Mouse (Mus musculus) midbrain, embryonic 15.5 days (tissue): Measurements from ENCODE around the gene Caskin1. TPM values are rescaled to one million over a fixed set of nuclear protein-coding genes. Genes with fewer than 3 reads are reported as not detected.

Experiments used
- ATAC-seq: fragments of 200-750 bp; cut with Nextera tagmentation; replicated peaks from 2 replicates; pipeline ENCODE4 v1.8.0; 2017; ENCODE audit warnings: moderate TSS enrichment
- H3K27ac ChIP-seq: fragments of 300-500 bp; sonication (generic); 2 replicates; pipeline ENCODE4 v1.5.1; 2015; ENCODE audit warnings: mild to moderate bottlenecking, inconsistent platforms
- H3K27me3 ChIP-seq: fragments of 300-500 bp; sonication (generic); replicated peaks from 2 replicates; pipeline ENCODE4 v1.6.1; 2015; ENCODE audit warnings: inconsistent platforms
- H3K36me3 ChIP-seq: fragments of 300-500 bp; sonication (generic); replicated peaks from 2 replicates; pipeline ENCODE4 v1.6.1; 2015; ENCODE audit warnings: inconsistent platforms
- H3K4me1 ChIP-seq: fragments of 300-500 bp; sonication (generic); 2 replicates; pipeline ENCODE4 v1.6.1; 2015; ENCODE audit warnings: inconsistent platforms
- H3K4me2 ChIP-seq: fragments of 300-500 bp; sonication (generic); 2 replicates; pipeline ENCODE4 v1.6.1; 2015; ENCODE audit warnings: inconsistent platforms, mild to moderate bottlenecking, moderate library complexity
- H3K4me3 ChIP-seq: fragments of 300-500 bp; sonication (generic); 2 replicates; pipeline ENCODE4 v1.5.1; 2015; ENCODE audit warnings: mild to moderate bottlenecking, inconsistent platforms
- H3K9ac ChIP-seq: fragments of 300-500 bp; sonication (generic); 2 replicates; pipeline ENCODE4 v1.6.1; 2015; ENCODE audit warnings: mild to moderate bottlenecking, inconsistent platforms
- H3K9me3 ChIP-seq: fragments of 300-500 bp; sonication (generic); 2 replicates; pipeline ENCODE4 v1.6.1; 2016; ENCODE audit warnings: inconsistent platforms
- WGBS: fragments of 180-500 bp; shearing (Covaris S2); methylation state at CpG from one replicate; pipeline ENCODE4 v1.1.7; 2015; ENCODE audit warnings: mixed read lengths; 5-methylcytosine and 5-hydroxymethylcytosine counted together
- polyA plus RNA-seq: library from polyadenylated mRNA; unstranded; fragments of >200 nt; fragmentation: Nextera tagmentation; extraction: Ambion mirVana; gene quantifications from 2 replicates; pipeline ENCODE4 v1.2.1, GENCODE M21; 2015

Caskin1 gene
- polyA plus RNA-seq, 1 experiment from 2014 or later: 52.9 TPM

- 36% methylated on average over 9 of the region's 9 CpGs for WGBS
- no peak for ATAC-seq
- H3K36me3 ChIP-seq: no peaks in the 10 kb centered on the region
- no peak overlapping the region for H3K9ac ChIP-seq
- H3K27me3 ChIP-seq: 0 out of 2 replicates have a peak, but pooled peaks cover 6% of the 10 kb centered on the region
- H3K4me2 ChIP-seq: peak overlapping the region; percentile 87
- no peak overlapping the region for H3K4me3 ChIP-seq
- no peak overlapping the region for H3K27ac ChIP-seq
- no peaks in the 10 kb centered on the region for H3K9me3 ChIP-seq
- H3K4me1 ChIP-seq: peaks cover 37% of the 10 kb centered on the region
These were observed 60.0 kb downstream of the Caskin1 start for GRCm38 (mm10) chr17:24548435-24548834.

- H3K9me3 ChIP-seq: no peaks in the 10 kb centered on the region
- H3K4me2 ChIP-seq: peak overlapping the region; percentile 87
- H3K4me3 ChIP-seq: peak overlapping the region; percentile 91
- H3K27me3 ChIP-seq: 0 out of 2 replicates have a peak, but pooled peaks cover 6% of the 10 kb centered on the region
- H3K4me1 ChIP-seq: peaks cover 37% of the 10 kb centered on the region
- ATAC-seq: peak; percentile 49; the same call in 1 of the 2 replicates
- H3K36me3 ChIP-seq: no peaks in the 10 kb centered on the region
- H3K9ac ChIP-seq: peak overlapping the region; percentile 35
- 5% methylated on average over 23 of the region's 23 CpGs for WGBS
- H3K27ac ChIP-seq: peak overlapping the region; percentile 89
These were observed 60.7 kb downstream of the Caskin1 start for GRCm38 (mm10) chr17:24548921-24549617.

GRCm38 (mm10) chr17:24549618-24550415 is 61.4 kb downstream of the Caskin1 start, which contains the start of gene Pkd1:
Pkd1 (plus strand) TSS chr17:24549834.
- H3K9ac ChIP-seq: peak within 1 kb of the TSS; percentile 83
- no peaks in the 10 kb centered on the region for H3K36me3 ChIP-seq
- H3K27me3 ChIP-seq: 0 out of 2 replicates have a peak, but pooled peaks cover 6% of the 10 kb centered on the region
- H3K4me1 ChIP-seq: peaks cover 35% of the 10 kb centered on the region
- under 1% methylated on average over 71 of the region's 72 CpGs for WGBS
- peak within 1 kb of the TSS; percentile 91 for H3K4me3 ChIP-seq
- no peaks in the 10 kb centered on the region for H3K9me3 ChIP-seq
- H3K4me2 ChIP-seq: peak within 1 kb of the TSS; percentile 87
- H3K27ac ChIP-seq: peak within 1 kb of the TSS; percentile 89
- ATAC-seq: peak; percentile 95

- no peaks in the 10 kb centered on the region for H3K9me3 ChIP-seq
- H3K36me3 ChIP-seq: no peaks in the 10 kb centered on the region
- under 1% methylated on average over 44 of the region's 44 CpGs for WGBS
- ATAC-seq: peak; percentile 85
- H3K4me1 ChIP-seq: peaks cover 34% of the 10 kb centered on the region
- H3K9ac ChIP-seq: peak overlapping the region; percentile 83
- H3K27me3 ChIP-seq: 0 out of 2 replicates have a peak, but pooled peaks cover 6% of the 10 kb centered on the region
- H3K4me3 ChIP-seq: peak overlapping the region; percentile 91
- H3K4me2 ChIP-seq: peak overlapping the region; percentile 87
- peak overlapping the region; percentile 89 for H3K27ac ChIP-seq
These were observed 62.1 kb downstream of the Caskin1 start for GRCm38 (mm10) chr17:24550416-24551049.

GRCm38 (mm10) chr17:24551050-24551444 is 62.6 kb downstream of the Caskin1 start:
- Histone ChIP-seq H3K4me2 (peak overlapping the region; percentile 87), H3K27ac (peak overlapping the region; percentile 89), H3K9ac (peak overlapping the region; percentile 83), H3K36me3 (no peaks in the 10 kb centered on the region), H3K4me1 (peaks cover 34% of the 10 kb centered on the region), H3K9me3 (no peaks in the 10 kb centered on the region), H3K27me3 (0 out of 2 replicates have a peak, but pooled peaks cover 6% of the 10 kb centered on the region), H3K4me3 (peak overlapping the region; percentile 91)
- no peak for ATAC-seq
- WGBS: 49% methylated on average over 3 of the region's 3 CpGs

GRCm38 (mm10) chr17:24557091-24557490 is 68.7 kb downstream of the Caskin1 start:
- H3K27ac ChIP-seq: no peak overlapping the region
- H3K4me1 ChIP-seq: peaks cover 32% of the 10 kb centered on the region
- WGBS: 96% methylated on average over 7 of the region's 7 CpGs
- no peak overlapping the region for H3K4me2 ChIP-seq
- ATAC-seq: no peak
- H3K9ac ChIP-seq: no peak overlapping the region
- H3K36me3 ChIP-seq: no peaks in the 10 kb centered on the region
- H3K4me3 ChIP-seq: no peak overlapping the region
- H3K9me3 ChIP-seq: no peaks in the 10 kb centered on the region
- H3K27me3 ChIP-seq: no peaks in the 10 kb centered on the region

Other genes starting within 250 kb of the Caskin1 start
- gene Ccnf, start 237.1 kb upstream of the Caskin1 start, polyA plus RNA-seq: 13.9 and 15.1 TPM in 2 replicates
- gene Abca17, start 137.5 kb upstream of the Caskin1 start, polyA plus RNA-seq: 0.41 and 0.65 TPM in 2 replicates
- gene Abca3, start 136.7 kb upstream of the Caskin1 start, polyA plus RNA-seq: 32.4 and 34.6 TPM in 2 replicates
- gene Rnps1, start 74.0 kb upstream of the Caskin1 start, polyA plus RNA-seq: 364 and 368 TPM in 2 replicates
- gene Eci1, start 62.0 kb upstream of the Caskin1 start, polyA plus RNA-seq: 35.4 and 36.4 TPM in 2 replicates
- 7.3 and 9.6 TPM in 2 replicates for gene Dnase1l2, start 45.5 kb upstream of the Caskin1 start, polyA plus RNA-seq
- gene E4f1, start 18.3 kb upstream of the Caskin1 start, polyA plus RNA-seq: 53.1 and 55.6 TPM in 2 replicates
- 63.7 and 67.1 TPM in 2 replicates for gene Pgp, start 18.2 kb upstream of the Caskin1 start, polyA plus RNA-seq
- gene Bricd5, start 14.7 kb upstream of the Caskin1 start, polyA plus RNA-seq: 0.23 and 0.28 TPM in 2 replicates
- gene Mlst8, start 9.5 kb upstream of the Caskin1 start, polyA plus RNA-seq: 40.6 and 43.7 TPM in 2 replicates
- gene Traf7, start 39.3 kb downstream of the Caskin1 start, polyA plus RNA-seq: 108 and 112 TPM in 2 replicates
- gene Rab26, start 45.6 kb downstream of the Caskin1 start, polyA plus RNA-seq: 8.4 and 8.8 TPM in 2 replicates
- 29.0 and 29.8 TPM in 2 replicates for gene Pkd1, start 61.2 kb downstream of the Caskin1 start, polyA plus RNA-seq
- gene Tsc2, start 144.0 kb downstream of the Caskin1 start, polyA plus RNA-seq: 83.8 and 89.6 TPM in 2 replicates
- 10.0 and 11.0 TPM in 2 replicates for gene Nthl1, start 144.1 kb downstream of the Caskin1 start, polyA plus RNA-seq
- 45.3 and 52.6 TPM in 2 replicates for gene Slc9a3r2, start 161.7 kb downstream of the Caskin1 start, polyA plus RNA-seq
- 0.38 and 0.66 TPM in 2 replicates for gene Npw, start 169.9 kb downstream of the Caskin1 start, polyA plus RNA-seq
- gene Zfp598, start 181.1 kb downstream of the Caskin1 start, polyA plus RNA-seq: 21.9 and 22.9 TPM in 2 replicates
- gene Syngr3, start 201.4 kb downstream of the Caskin1 start, polyA plus RNA-seq: 240 and 255 TPM in 2 replicates
- 36.2 and 39.2 TPM in 2 replicates for gene Gfer, start 207.6 kb downstream of the Caskin1 start, polyA plus RNA-seq
- gene Noxo1, start 207.6 kb downstream of the Caskin1 start, polyA plus RNA-seq: 2.1 and 2.5 TPM in 2 replicates
- 71.4 and 72.1 TPM in 2 replicates for gene Tbl3, start 219.1 kb downstream of the Caskin1 start, polyA plus RNA-seq
- not detected in 2 replicates for gene Rnf151, start 229.5 kb downstream of the Caskin1 start, polyA plus RNA-seq
- gene Rps2, start 229.5 kb downstream of the Caskin1 start, polyA plus RNA-seq: 706 and 744 TPM in 2 replicates
- gene Ndufb10, start 235.9 kb downstream of the Caskin1 start, polyA plus RNA-seq: 270 and 281 TPM in 2 replicates
- not detected in 2 replicates for gene Rpl3l, start 239.2 kb downstream of the Caskin1 start, polyA plus RNA-seq
- gene Msrb1, start 248.0 kb downstream of the Caskin1 start, polyA plus RNA-seq: 16.5 and 19.8 TPM in 2 replicates